Mouse (Mus musculus) liver, embryonic 14.5 days (tissue): ENCODE results near the gene Tspyl3. TPM values are rescaled to one million over a fixed set of nuclear protein-coding genes. Genes with fewer than 3 reads are reported as not detected.

Source experiments
- ATAC-seq: fragments of 200-750 bp; cut with Nextera tagmentation; 2 replicates; pipeline ENCODE4 v1.8.0; 2017; ENCODE audit warnings: moderate number of reproducible peaks, mild to moderate bottlenecking, moderate library complexity; ENCODE audit not compliant: insufficient read depth
- DNase-seq, 3 experiments: peaks; one replicate each; pipeline ENCODE4 v3.0.0-alpha.2; 2012 to 2013; ENCODE audit warnings: low read depth in 3 of 3, low spot score in 3 of 3
- H3K27ac ChIP-seq: fragments of 300-500 bp; sonication (generic); 2 replicates; pipeline ENCODE4 v1.5.1; 2014; ENCODE audit warnings: moderate library complexity, mild to moderate bottlenecking, control low read depth, inconsistent platforms
- H3K27me3 ChIP-seq: fragments of 300-500 bp; sonication (generic); 2 replicates; pipeline ENCODE4 v1.6.1; 2014; ENCODE audit warnings: mild to moderate bottlenecking, low read length, moderate library complexity; ENCODE audit not compliant: control insufficient read depth, insufficient read depth
- H3K36me3 ChIP-seq: fragments of 300-500 bp; sonication (generic); replicated peaks from 2 replicates; pipeline ENCODE4 v1.6.1; 2014; ENCODE audit warnings: low read depth; ENCODE audit not compliant: control insufficient read depth, insufficient read depth
- H3K4me1 ChIP-seq, 2 experiments: fragments of 200-500 bp in 1 of 2; fragments of 300-500 bp in 1 of 2; sonication (generic) in 1 of 2; replicated peaks; 2 replicates each; pipeline ENCODE4 v1.6.1; 2012 to 2014; ENCODE audit warnings: antibody characterized with exemption in 1 of 2, inconsistent platforms in 1 of 2, low read length in 1 of 2; ENCODE audit not compliant: control insufficient read depth in 2 of 2, insufficient read depth in 2 of 2
- H3K4me2 ChIP-seq: fragments of 300-500 bp; sonication (generic); 2 replicates; pipeline ENCODE4 v1.6.1; 2014; ENCODE audit warnings: low read depth, mild to moderate bottlenecking, control low read depth, moderate library complexity
- H3K4me3 ChIP-seq, 2 experiments: fragments of 200-500 bp in 1 of 2; fragments of 300-500 bp in 1 of 2; sonication (generic) in 1 of 2; 2 replicates each; pipeline ENCODE4 v1.5.1; 2012 to 2014; ENCODE audit warnings: low read depth in 2 of 2, low read length in 2 of 2, mild to moderate bottlenecking in 2 of 2, control low read depth in 1 of 2, inconsistent platforms in 1 of 2, moderate library complexity in 1 of 2; ENCODE audit not compliant: insufficient read depth in 1 of 2
- H3K9ac ChIP-seq: fragments of 300-500 bp; sonication (generic); replicated peaks from 2 replicates; pipeline ENCODE4 v1.6.1; 2014; ENCODE audit warnings: mild to moderate bottlenecking, control low read depth, moderate library complexity
- H3K9me3 ChIP-seq: fragments of 300-500 bp; sonication (generic); 2 replicates; pipeline ENCODE4 v1.6.1; 2016; ENCODE audit warnings: low read length, mixed read lengths; ENCODE audit not compliant: control insufficient read depth
- CTCF ChIP-seq: IDR thresholded peaks from 2 replicates; pipeline ENCODE4 v1.5.1; 2016; ENCODE audit warnings: antibody characterized with exemption, low read depth, control low read depth
- EP300 ChIP-seq: IDR thresholded peaks from 2 replicates; pipeline ENCODE4 v1.6.1; 2016; ENCODE audit warnings: antibody characterized with exemption, low read depth
- WGBS: fragments of 180-500 bp; shearing (Covaris S2); extraction: QIAGEN DNeasy Blood & Tissue Kit; methylation state at CpG from one replicate; pipeline ENCODE4 v1.1.7; 2014; ENCODE audit not compliant: insufficient replicate concordance; 5-methylcytosine and 5-hydroxymethylcytosine counted together
- polyA plus RNA-seq, 2 experiments: library from polyadenylated mRNA; depleted of rRNA in 1 of 2; stranded (reverse) in 1 of 2; unstranded in 1 of 2; fragments of >200 nt; fragmentation: Nextera tagmentation in 1 of 2; extraction: Ambion mirVana in 1 of 2; gene quantifications; 2 replicates each; pipeline versions ENCODE4 v1.2.1 to v1.2.3; 2012 to 2014

The Tspyl3 gene
- polyA plus RNA-seq, 2 experiments: 1.6 to 2.3 TPM

GRCm38 (mm10) chr2:153239021-153239859 lies 14.0 kb upstream of the Tspyl3 start:
- Histone ChIP-seq H3K9ac (peak overlapping the region; percentile 97), H3K4me3 (peak overlapping the region; percentile 82 to 88), H3K36me3 (peaks cover 50% of the 10 kb centered on the region), H3K27me3 (no peaks in the 10 kb centered on the region), H3K27ac (peak overlapping the region; percentile 88), H3K9me3 (no peaks in the 10 kb centered on the region), H3K4me2 (peak overlapping the region; percentile 97), H3K4me1 (peaks cover 31 to 33% of the 10 kb centered on the region in 2 experiments)
- DNase-seq: no peak
- no peak for TF ChIP-seq CTCF
- no peak for TF ChIP-seq EP300
- 40% methylated on average over 7 of the region's 7 CpGs for WGBS
- ATAC-seq: no peak

DNA sequence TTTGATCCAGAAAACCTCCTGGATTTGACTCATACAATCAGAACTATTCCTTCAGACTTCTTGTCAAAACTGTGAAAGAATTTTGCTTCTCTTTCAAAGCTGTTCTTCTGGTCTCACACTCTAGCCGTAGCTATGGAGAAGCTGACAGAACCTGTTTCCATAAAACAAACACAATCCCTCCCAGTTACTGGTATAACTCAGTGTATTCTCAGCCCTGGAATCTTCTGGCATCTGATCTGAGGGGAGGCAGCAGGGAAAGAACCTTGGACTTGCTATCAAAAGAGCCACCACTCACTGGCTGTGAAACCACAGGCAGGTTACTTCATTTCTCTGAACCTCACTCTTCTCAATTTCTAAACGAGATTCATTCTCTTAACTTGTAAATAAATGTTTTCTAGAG lies 13.2 kb upstream of the Tspyl3 start:
- ATAC-seq (no peak), DNase-seq (no peak)
- 47% methylated on average over 2 of the region's 2 CpGs for WGBS
- TF ChIP-seq EP300: no peak
- Histone ChIP-seq H3K27ac (peak overlapping the region; percentile 88), H3K36me3 (peaks cover 58% of the 10 kb centered on the region), H3K4me3 (peak overlapping the region; percentile 82 to 88), H3K4me1 (peaks cover 31 to 33% of the 10 kb centered on the region in 2 experiments), H3K9ac (peak overlapping the region; percentile 97), H3K27me3 (no peaks in the 10 kb centered on the region), H3K4me2 (peak overlapping the region; percentile 97), H3K9me3 (no peaks in the 10 kb centered on the region)

- ATAC-seq (no peak), DNase-seq (no peak)
- Histone ChIP-seq H3K4me1 (peaks cover 30 to 31% of the 10 kb centered on the region in 2 experiments), H3K27ac (peak overlapping the region; percentile 88), H3K36me3 (peaks cover 63% of the 10 kb centered on the region), H3K27me3 (no peaks in the 10 kb centered on the region), H3K9ac (peak overlapping the region; percentile 97), H3K4me3 (peak overlapping the region; percentile 14 to 88; a peak in 3 of 4 replicates), H3K4me2 (peak overlapping the region; percentile 97), H3K9me3 (no peaks in the 10 kb centered on the region)
- 81% methylated on average over 4 of the region's 4 CpGs for WGBS
- TF ChIP-seq EP300 (no peak), CTCF (no peak)
These were observed 12.7 kb upstream of the Tspyl3 start for GRCm38 (mm10) chr2:153237891-153238290.

DNA sequence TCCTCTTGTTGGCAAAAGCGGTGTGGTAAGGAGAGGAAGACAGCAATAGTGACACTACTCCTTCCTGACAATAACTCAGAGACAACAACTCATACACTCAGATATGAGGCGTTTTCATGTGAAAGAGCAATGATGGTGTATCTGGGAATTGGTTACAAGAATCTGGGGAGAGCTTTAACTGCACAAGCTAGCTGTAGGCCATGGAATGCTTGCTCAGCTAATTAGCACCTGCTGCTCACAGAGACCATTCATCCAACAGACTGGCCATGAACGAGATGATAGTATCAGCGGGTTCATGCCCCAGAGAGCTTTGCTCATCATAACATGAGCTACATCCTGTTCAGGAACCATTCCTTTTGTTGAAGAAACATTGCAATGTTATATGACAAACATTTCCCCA lies 12.0 kb upstream of the Tspyl3 start:
- TF ChIP-seq CTCF: no peak
- TF ChIP-seq EP300: no peak
- peaks cover 26% of the 10 kb centered on the region in 2 experiments for H3K4me1 ChIP-seq
- no peaks in the 10 kb centered on the region for H3K9me3 ChIP-seq
- H3K4me2 ChIP-seq: peak overlapping the region; percentile 97
- H3K27ac ChIP-seq: no peak overlapping the region
- no peaks in the 10 kb centered on the region for H3K27me3 ChIP-seq
- H3K36me3 ChIP-seq: peaks cover 70% of the 10 kb centered on the region
- DNase-seq (no peak), ATAC-seq (no peak)
- no peak overlapping the region for H3K4me3 ChIP-seq
- 83% methylated on average over 4 of the region's 4 CpGs for WGBS
- no peak overlapping the region for H3K9ac ChIP-seq

GRCm38 (mm10) chr2:153228523-153228922 lies 3.3 kb upstream of the Tspyl3 start:
- TF ChIP-seq CTCF: no peak
- no peak for TF ChIP-seq EP300
- no peak overlapping the region for H3K4me3 ChIP-seq
- peaks cover 56% of the 10 kb centered on the region for H3K36me3 ChIP-seq
- ATAC-seq (no peak), DNase-seq (no peak)
- no peaks in the 10 kb centered on the region for H3K9me3 ChIP-seq
- H3K27me3 ChIP-seq: no peaks in the 10 kb centered on the region
- peak overlapping the region; percentile 49 for H3K9ac ChIP-seq
- H3K4me2 ChIP-seq: peak overlapping the region; percentile 56
- H3K4me1 ChIP-seq: peaks cover 48 to 50% of the 10 kb centered on the region in 2 experiments
- H3K27ac ChIP-seq: peak overlapping the region; percentile 84
- WGBS: 74% methylated on average over 5 of the region's 5 CpGs
